Mouse (Mus musculus): Measurements from ENCODE around the gene Reep3. TPM values are rescaled to one million over a fixed set of nuclear protein-coding genes. Genes with fewer than 3 reads are reported as not detected.
A peak's percentile ranks its signal among the peaks of the same experiment; 100 is the strongest.

The Reep3 gene
- total RNA-seq, 2 experiments from 2014 or later: 16.6 to 17.8 TPM

DNA sequence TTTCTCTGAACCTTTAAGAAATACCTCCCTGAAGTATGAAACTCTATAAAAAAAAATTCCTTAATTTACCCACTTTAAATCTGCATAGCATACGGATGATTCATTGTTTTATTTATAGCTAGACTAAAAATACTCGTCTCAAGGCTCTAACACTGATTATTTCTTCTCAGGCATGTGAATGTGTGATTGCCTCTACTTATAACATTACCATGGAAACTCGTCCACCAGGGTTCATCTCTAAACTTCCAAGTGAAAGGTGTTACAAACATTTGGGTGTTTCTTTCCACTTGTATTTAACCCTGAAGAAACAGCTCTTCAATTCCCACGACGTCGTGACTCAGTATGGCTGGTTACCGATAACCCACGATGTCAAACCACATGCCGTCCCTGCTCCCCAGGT is 73.7 kb downstream of the Reep3 start:
- no peak for TF ChIP-seq CTCF (IDR thresholded peaks at IDR 0.05)
- Histone ChIP-seq H3K27ac (no peak overlapping the region), H3K4me3 (no peak overlapping the region)
- intact Hi-C loops (cut with DNase I): no loop called here
- DNase-seq (ENCODE audit: extremely low spot score in 1 of 2, low spot score in 2 of 2): no peak

GRCm38 (mm10) chr10:67021494-67021893 is 75.3 kb downstream of the Reep3 start:
- no peak overlapping the region for H3K4me3 ChIP-seq
- no peak for DNase-seq (ENCODE audit: extremely low spot score in 1 of 2, low spot score in 2 of 2)
- H3K27ac ChIP-seq: no peak overlapping the region
- intact Hi-C loops (cut with DNase I): no loop called here
- no peak for TF ChIP-seq CTCF (IDR thresholded peaks at IDR 0.05)

DNA sequence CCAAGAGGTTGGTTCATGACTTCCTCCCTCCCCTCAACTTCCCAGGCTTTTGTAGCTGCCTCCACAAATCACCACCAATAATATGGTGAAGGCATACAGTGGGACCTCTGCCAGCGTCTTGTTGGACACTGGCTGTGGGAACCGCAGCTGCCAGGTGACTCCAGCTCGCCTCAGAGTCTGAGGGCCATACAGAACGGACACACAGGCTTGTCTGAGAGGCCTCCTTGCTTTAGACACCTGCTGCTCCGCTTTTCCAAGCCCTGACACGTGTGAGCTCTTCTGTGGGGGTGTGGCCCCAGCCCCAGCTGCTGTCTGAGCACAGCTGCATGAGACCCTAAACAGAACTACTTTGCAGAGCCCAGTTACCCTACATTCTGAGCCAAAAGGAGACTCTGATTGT is 77.9 kb downstream of the Reep3 start:
- TF ChIP-seq CTCF (IDR thresholded peaks at IDR 0.05): no peak
- DNase-seq (ENCODE audit: extremely low spot score in 1 of 2, low spot score in 2 of 2): no peak
- intact Hi-C loops (cut with DNase I): no loop called here
- H3K27ac ChIP-seq: no peak overlapping the region
- no peak overlapping the region for H3K4me3 ChIP-seq

DNA sequence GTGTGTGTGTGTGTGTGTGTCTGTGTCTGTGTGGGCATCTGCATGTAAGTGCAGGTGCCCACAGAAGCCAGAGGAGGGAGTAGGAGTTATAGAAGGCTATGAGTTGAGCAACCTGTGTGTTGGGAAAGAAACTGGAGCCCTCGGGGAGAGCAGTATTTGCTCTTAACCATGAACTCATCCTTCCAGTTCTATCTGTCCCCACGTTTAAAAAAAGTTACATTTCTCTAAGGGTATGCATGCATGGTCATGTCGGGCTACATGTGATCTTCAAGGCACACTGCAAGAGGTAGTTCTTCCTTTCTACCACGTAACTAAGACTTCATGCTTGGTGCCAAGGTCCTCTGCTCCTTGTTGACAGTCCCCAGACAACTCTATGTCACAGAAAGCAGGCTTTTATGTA is 78.9 kb downstream of the Reep3 start:
- H3K27ac ChIP-seq: no peak overlapping the region
- DNase-seq (ENCODE audit: extremely low spot score in 1 of 2, low spot score in 2 of 2): no peak
- H3K4me3 ChIP-seq: no peak overlapping the region
- intact Hi-C loops (cut with DNase I): no loop called here
- no peak for TF ChIP-seq CTCF (IDR thresholded peaks at IDR 0.05)

GRCm38 (mm10) chr10:67017315-67017714 is 79.4 kb downstream of the Reep3 start:
- Histone ChIP-seq H3K27ac (no peak overlapping the region), H3K4me3 (no peak overlapping the region)
- intact Hi-C loops (cut with DNase I): no loop called here
- no peak for TF ChIP-seq CTCF (IDR thresholded peaks at IDR 0.05)
- no peak for DNase-seq (ENCODE audit: extremely low spot score in 1 of 2, low spot score in 2 of 2)

GRCm38 (mm10) chr10:67016615-67017278 is 80.0 kb downstream of the Reep3 start:
- TF ChIP-seq CTCF (IDR thresholded peaks at IDR 0.05): no peak
- H3K27ac ChIP-seq: no peak overlapping the region
- intact Hi-C loops (cut with DNase I): no loop called here
- DNase-seq (ENCODE audit: extremely low spot score in 1 of 2, low spot score in 2 of 2): no peak
- H3K4me3 ChIP-seq: no peak overlapping the region

DNA sequence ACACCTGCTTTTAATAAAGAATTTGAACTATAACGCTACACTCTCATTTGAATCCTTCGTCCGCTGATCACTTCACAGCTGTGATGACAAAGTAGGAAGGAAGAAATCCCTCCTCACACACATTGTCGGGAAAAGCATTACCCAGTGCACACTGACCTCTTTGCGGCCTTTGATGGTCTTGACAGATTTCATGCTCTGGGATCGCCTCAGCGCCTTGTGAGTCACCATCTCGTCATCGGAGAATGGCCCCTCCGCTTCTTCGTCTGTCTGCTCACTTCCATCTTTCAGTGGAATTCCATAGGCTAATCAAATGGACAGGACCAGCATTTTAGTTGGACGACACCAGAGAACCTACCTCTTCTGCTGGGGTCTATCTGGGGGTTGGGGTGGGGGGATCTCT is 82.0 kb downstream of the Reep3 start:
- Histone ChIP-seq H3K27ac (no peak overlapping the region), H3K4me3 (no peak overlapping the region)
- intact Hi-C loops (cut with DNase I): no loop called here
- DNase-seq (ENCODE audit: extremely low spot score in 1 of 2, low spot score in 2 of 2): no peak
- no peak for TF ChIP-seq CTCF (IDR thresholded peaks at IDR 0.05)

- Histone ChIP-seq H3K27ac (no peak overlapping the region), H3K4me3 (no peak overlapping the region)
- DNase-seq (ENCODE audit: extremely low spot score in 1 of 2, low spot score in 2 of 2): no peak
- intact Hi-C loops (cut with DNase I): no loop called here
- no peak for TF ChIP-seq CTCF (IDR thresholded peaks at IDR 0.05)
Observed at GRCm38 (mm10) chr10:67010521-67010920, 86.2 kb downstream of the Reep3 start.

DNA sequence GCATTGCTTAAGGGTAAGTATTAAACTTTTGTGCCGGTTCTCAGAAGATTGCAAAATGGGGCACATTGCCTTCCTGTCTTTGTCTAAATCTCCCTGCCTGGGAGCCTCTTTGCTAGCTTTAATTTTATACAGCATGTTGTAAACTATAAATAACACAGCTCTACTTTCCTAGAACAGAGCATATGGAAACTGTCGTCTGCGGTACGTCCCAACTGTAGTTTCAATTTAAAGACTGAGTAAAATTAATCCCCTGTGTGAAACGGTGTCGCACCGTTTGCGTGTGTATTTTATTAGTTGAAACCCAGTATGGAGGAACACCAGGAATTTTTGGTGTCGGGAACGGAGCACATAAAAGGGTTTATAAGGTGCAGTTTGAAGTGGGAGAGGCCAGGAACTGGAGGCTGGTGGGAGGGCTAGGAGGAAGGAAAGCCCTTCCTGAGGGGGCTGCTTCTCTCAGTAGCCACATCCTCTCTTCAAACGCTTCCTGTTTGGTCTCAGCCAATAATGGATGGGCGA is 92.2 kb downstream of the Reep3 start:
- intact Hi-C loops (cut with DNase I): loop anchor here (5.0 kb wide), 2 partner anchors 82 to 93 kb away; partner anchors contain the start of genes Jmjd1c and Reep3
- Histone ChIP-seq H3K27ac (peak overlapping the region; percentile 58), H3K4me3 (peak overlapping the region; percentile 39)
- no peak for DNase-seq (ENCODE audit: extremely low spot score in 1 of 2, low spot score in 2 of 2)
- TF ChIP-seq CTCF (IDR thresholded peaks at IDR 0.05): no peak

GRCm38 (mm10) chr10:67003743-67004526 is 92.8 kb downstream of the Reep3 start:
- Histone ChIP-seq H3K4me3 (peak overlapping the region; percentile 39), H3K27ac (peak overlapping the region; percentile 58)
- intact Hi-C loops (cut with DNase I): loop anchor here (5.0 kb wide), 2 partner anchors 82 to 93 kb away; partner anchors contain the start of genes Jmjd1c and Reep3
- DNase-seq (ENCODE audit: extremely low spot score in 1 of 2, low spot score in 2 of 2): peak; percentile 17
- TF ChIP-seq CTCF (IDR thresholded peaks at IDR 0.05): no peak

- Histone ChIP-seq H3K4me3 (peak overlapping the region; percentile 39), H3K27ac (peak overlapping the region; percentile 58)
- DNase-seq (ENCODE audit: extremely low spot score in 1 of 2, low spot score in 2 of 2): peak; percentile 26 to 37
- no peak for TF ChIP-seq CTCF (IDR thresholded peaks at IDR 0.05)
- intact Hi-C loops (cut with DNase I): loop anchor here (5.0 kb wide), 2 partner anchors 81 to 94 kb away; partner anchors contain the start of genes Jmjd1c and Reep3
Observed at GRCm38 (mm10) chr10:67003009-67003742, 93.6 kb downstream of the Reep3 start.

Measured in left cerebral cortex, adult 2 months (tissue).